Mouse (Mus musculus): ENCODE data around the gene Svep1. TPM values are rescaled to one million over a fixed set of nuclear protein-coding genes. Genes with fewer than 3 reads are reported as not detected.

Gene Svep1
- polyA plus RNA-seq, 1 experiment from 2014 or later: 10.9 TPM

DNA sequence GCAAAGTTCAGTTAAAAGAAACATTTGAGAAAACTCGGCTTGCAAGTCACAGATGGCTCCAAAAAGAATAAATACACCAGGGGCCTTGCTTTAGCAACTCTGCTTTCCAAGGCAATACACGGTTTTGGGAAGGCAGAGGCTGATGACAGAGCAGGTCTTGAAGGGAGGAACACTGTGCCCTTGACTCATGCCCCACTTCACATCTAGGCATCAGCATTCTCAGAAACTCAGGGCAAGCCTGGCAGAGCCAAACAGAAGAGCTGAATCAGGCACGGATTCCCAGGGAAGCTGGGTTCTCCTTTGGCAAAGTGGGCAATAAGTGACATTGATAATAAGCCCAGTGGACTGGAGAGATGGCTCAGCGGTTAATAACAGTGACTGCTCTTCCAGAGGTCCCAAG, 5.8 kb downstream of the Svep1 start:
- WGBS: 59% methylated on average over 4 of the region's 4 CpGs
- no peak for ATAC-seq (ENCODE audit: insufficient number of reproducible peaks, low FRiP score, low TSS enrichment, low read depth)

GRCm38 (mm10) chr4:58197230-58197629, 9.4 kb downstream of the Svep1 start:
- Histone ChIP-seq H3K4me3 (replicated peaks) (no peak overlapping the region), H3K27me3 (no peaks in the 10 kb centered on the region), H3K27ac (replicated peaks) (0 out of 2 replicates have a peak overlapping the region, but pooled peaks have one; percentile 19), H3K9ac (no peak overlapping the region), H3K9me3 (replicated peaks) (no peaks in the 10 kb centered on the region), H3K36me3 (peaks cover 8% of the 10 kb centered on the region; the same call in 1 of the 2 replicates), H3K4me2 (replicated peaks) (no peak overlapping the region), H3K4me1 (peaks cover 17% of the 10 kb centered on the region)
- no peak for ATAC-seq (ENCODE audit: insufficient number of reproducible peaks, low FRiP score, low TSS enrichment, low read depth)
- WGBS: 61% methylated on average over 4 of the region's 4 CpGs

More for the DNA sequence above, 5.8 kb downstream of the Svep1 start:
- Histone ChIP-seq H3K36me3 (peaks cover 2% of the 10 kb centered on the region; the same call in 1 of the 2 replicates), H3K4me1 (peaks cover 27% of the 10 kb centered on the region), H3K27ac (replicated peaks) (no peak overlapping the region), H3K4me2 (replicated peaks) (no peak overlapping the region), H3K9me3 (replicated peaks) (no peaks in the 10 kb centered on the region), H3K9ac (no peak overlapping the region), H3K27me3 (peaks cover under 1% of the 10 kb centered on the region; the same call in 1 of the 2 replicates), H3K4me3 (replicated peaks) (no peak overlapping the region)

DNA sequence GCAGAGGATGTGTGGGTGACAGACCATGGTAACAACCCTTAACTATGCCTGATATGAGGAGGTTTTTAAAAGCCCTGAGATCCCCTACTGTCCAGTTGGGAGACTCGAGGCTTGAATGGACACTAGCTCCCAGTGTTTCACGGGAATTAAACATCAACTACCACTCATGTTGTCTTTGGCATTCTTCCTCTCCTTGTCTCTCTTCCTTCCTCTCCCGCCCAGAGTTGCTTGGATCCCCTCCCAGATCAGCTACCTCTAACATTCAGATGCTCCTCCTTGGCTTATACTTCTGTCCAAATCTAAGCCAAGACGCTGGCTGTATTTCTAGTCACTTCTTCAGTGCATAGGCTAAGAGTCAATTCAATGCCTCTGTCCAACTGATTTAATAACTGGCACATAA, 9.9 kb downstream of the Svep1 start:
- Histone ChIP-seq H3K9me3 (replicated peaks) (no peaks in the 10 kb centered on the region), H3K4me2 (replicated peaks) (no peak overlapping the region), H3K4me1 (peaks cover 17% of the 10 kb centered on the region), H3K36me3 (peaks cover 8% of the 10 kb centered on the region; the same call in 1 of the 2 replicates), H3K4me3 (replicated peaks) (no peak overlapping the region), H3K9ac (no peak overlapping the region), H3K27ac (replicated peaks) (no peak overlapping the region), H3K27me3 (no peaks in the 10 kb centered on the region)
- ATAC-seq (ENCODE audit: insufficient number of reproducible peaks, low FRiP score, low TSS enrichment, low read depth): no peak
- WGBS: 62% methylated on average over 4 of the region's 4 CpGs

DNA sequence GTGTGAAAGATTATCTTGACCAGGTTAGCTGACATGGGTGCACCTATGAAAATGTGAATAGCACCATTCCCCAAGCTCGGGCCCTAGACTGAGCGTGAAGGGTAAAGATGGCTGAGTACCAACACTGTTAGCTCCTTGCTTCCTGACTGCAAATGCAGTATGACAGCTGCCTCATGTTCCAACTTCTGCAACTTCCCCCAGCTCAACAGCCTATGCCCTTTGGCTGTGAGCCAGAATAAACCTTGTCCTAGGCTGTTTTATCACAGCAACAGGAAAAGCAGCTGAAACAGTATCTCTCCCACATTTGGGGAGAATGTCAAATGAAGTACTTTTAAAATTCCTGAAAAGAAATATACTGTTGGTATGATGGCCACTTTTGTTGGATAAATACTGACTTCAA, 10.7 kb downstream of the Svep1 start:
- 93% methylated on average over 2 of the region's 2 CpGs for WGBS
- Histone ChIP-seq H3K36me3 (peaks cover 8% of the 10 kb centered on the region; the same call in 1 of the 2 replicates), H3K9me3 (replicated peaks) (no peaks in the 10 kb centered on the region), H3K27ac (replicated peaks) (no peak overlapping the region), H3K4me1 (peaks cover 17% of the 10 kb centered on the region), H3K9ac (no peak overlapping the region), H3K4me3 (replicated peaks) (no peak overlapping the region), H3K27me3 (no peaks in the 10 kb centered on the region), H3K4me2 (replicated peaks) (no peak overlapping the region)
- no peak for ATAC-seq (ENCODE audit: insufficient number of reproducible peaks, low FRiP score, low TSS enrichment, low read depth)

DNA sequence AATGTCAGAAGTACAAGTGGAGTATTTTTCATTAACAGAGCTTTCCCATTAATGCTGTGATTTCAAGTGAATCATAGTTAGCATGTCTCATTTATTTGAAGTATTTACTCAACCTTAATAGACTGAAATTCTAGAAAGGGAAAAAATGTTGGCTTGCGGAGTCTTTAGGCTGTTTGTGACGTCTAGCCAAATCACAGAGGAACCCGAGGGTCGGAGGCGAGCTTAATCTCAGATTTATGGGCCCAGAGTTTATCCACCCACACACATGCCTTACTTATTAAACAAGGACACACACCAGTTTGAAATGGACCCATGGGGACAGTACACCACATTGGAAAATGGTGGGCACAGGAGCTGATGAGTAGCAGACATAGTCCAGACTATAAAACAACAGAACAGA, 17.4 kb downstream of the Svep1 start:
- Histone ChIP-seq H3K9ac (no peak overlapping the region), H3K27ac (replicated peaks) (no peak overlapping the region), H3K4me1 (0 out of 2 replicates have a peak, but pooled peaks cover 4% of the 10 kb centered on the region), H3K27me3 (no peaks in the 10 kb centered on the region), H3K36me3 (no peaks in the 10 kb centered on the region), H3K4me2 (replicated peaks) (no peak overlapping the region), H3K9me3 (replicated peaks) (no peaks in the 10 kb centered on the region), H3K4me3 (replicated peaks) (no peak overlapping the region)
- ATAC-seq (ENCODE audit: insufficient number of reproducible peaks, low FRiP score, low TSS enrichment, low read depth): no peak
- 53% methylated on average over 5 of the region's 5 CpGs for WGBS

GRCm38 (mm10) chr4:58185401-58185800, 21.3 kb downstream of the Svep1 start:
- H3K4me2 ChIP-seq (replicated peaks): no peak overlapping the region
- ATAC-seq (ENCODE audit: insufficient number of reproducible peaks, low FRiP score, low TSS enrichment, low read depth): no peak
- peak overlapping the region; percentile 31; the same call in 1 of the 2 replicates for H3K27ac ChIP-seq (replicated peaks)
- H3K4me3 ChIP-seq (replicated peaks): no peak overlapping the region
- no peak overlapping the region for H3K9ac ChIP-seq
- no peaks in the 10 kb centered on the region for H3K27me3 ChIP-seq
- WGBS: 62% methylated on average over 3 of the region's 3 CpGs
- H3K36me3 ChIP-seq: no peaks in the 10 kb centered on the region
- no peaks in the 10 kb centered on the region for H3K9me3 ChIP-seq (replicated peaks)
- H3K4me1 ChIP-seq: 0 out of 2 replicates have a peak, but pooled peaks cover 6% of the 10 kb centered on the region

DNA sequence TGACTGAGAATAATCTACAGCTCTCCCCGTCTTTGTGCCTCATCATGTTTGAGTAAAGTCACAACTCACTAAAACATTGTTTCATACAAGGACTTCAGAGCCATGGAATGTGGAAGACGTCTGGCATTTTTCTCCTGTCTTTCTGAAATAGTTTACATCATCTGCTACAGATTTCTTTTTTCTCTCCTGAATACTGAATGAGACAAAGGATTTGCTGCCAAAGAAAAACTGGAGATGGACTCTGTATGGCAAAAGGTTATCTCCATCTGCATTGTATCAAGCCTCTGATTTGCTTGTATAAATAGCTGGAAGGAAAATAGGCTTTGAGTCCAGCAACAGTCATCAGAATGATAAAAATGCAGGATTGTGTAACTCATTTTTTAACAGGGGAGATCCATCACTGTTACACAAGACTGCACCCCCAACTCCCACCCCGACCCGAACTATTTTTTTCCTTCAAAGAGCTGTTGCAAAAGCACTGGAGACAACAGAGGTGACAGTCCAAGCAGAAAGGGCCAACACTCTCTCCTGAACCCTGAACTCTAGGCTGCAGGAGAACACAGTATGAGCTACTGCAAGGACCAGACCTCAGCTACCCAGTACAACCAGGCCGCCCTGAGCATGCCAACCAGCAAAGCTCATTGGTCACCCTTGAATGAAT, 21.8 kb downstream of the Svep1 start:
- ATAC-seq (ENCODE audit: insufficient number of reproducible peaks, low FRiP score, low TSS enrichment, low read depth): no peak
- Histone ChIP-seq H3K27me3 (no peaks in the 10 kb centered on the region), H3K27ac (replicated peaks) (peak overlapping the region; percentile 31; the same call in 1 of the 2 replicates), H3K9ac (no peak overlapping the region), H3K4me3 (replicated peaks) (no peak overlapping the region), H3K9me3 (replicated peaks) (no peaks in the 10 kb centered on the region), H3K4me2 (replicated peaks) (no peak overlapping the region), H3K4me1 (0 out of 2 replicates have a peak, but pooled peaks cover 6% of the 10 kb centered on the region), H3K36me3 (no peaks in the 10 kb centered on the region)
- 47% methylated on average over 5 of the region's 5 CpGs for WGBS

GRCm38 (mm10) chr4:58183897-58184296, 22.8 kb downstream of the Svep1 start:
- WGBS: 80% methylated on average over 4 of the region's 4 CpGs
- H3K9me3 ChIP-seq (replicated peaks): no peaks in the 10 kb centered on the region
- H3K4me1 ChIP-seq: 0 out of 2 replicates have a peak, but pooled peaks cover 6% of the 10 kb centered on the region
- H3K4me2 ChIP-seq (replicated peaks): no peak overlapping the region
- ATAC-seq (ENCODE audit: insufficient number of reproducible peaks, low FRiP score, low TSS enrichment, low read depth): no peak
- no peak overlapping the region for H3K9ac ChIP-seq
- no peaks in the 10 kb centered on the region for H3K36me3 ChIP-seq
- no peaks in the 10 kb centered on the region for H3K27me3 ChIP-seq
- H3K27ac ChIP-seq (replicated peaks): no peak overlapping the region
- no peak overlapping the region for H3K4me3 ChIP-seq (replicated peaks)

GRCm38 (mm10) chr4:58178489-58178888, 28.2 kb downstream of the Svep1 start:
- peaks cover 7% of the 10 kb centered on the region; the same call in 1 of the 2 replicates for H3K36me3 ChIP-seq

DNA sequence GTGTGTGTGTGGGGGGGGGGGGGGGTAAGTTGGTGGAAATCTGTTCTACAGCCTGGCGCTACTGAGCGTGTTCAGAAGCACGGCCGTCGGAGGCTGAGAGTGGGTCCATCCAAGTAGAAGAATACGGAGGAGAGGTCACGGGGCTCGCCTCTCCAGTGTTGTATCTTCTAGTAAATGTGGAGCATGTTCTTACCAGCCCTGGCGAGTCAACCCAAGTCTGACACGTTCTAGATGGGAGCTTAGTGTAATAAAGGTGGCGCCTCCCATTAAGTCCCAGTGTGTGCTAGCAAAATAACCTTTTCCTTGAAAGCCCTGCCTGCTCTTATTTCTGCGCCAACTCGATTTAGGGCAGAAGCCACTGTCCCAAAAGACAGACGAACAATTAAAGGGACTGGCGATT, 29.4 kb downstream of the Svep1 start:
- H3K27ac ChIP-seq (replicated peaks): no peak overlapping the region
- WGBS: 78% methylated on average over 15 of the region's 15 CpGs

More at GRCm38 (mm10) chr4:58178489-58178888, 28.2 kb downstream of the Svep1 start:
- Histone ChIP-seq H3K4me3 (replicated peaks) (no peak overlapping the region), H3K9me3 (replicated peaks) (no peaks in the 10 kb centered on the region), H3K9ac (no peak overlapping the region), H3K4me2 (replicated peaks) (no peak overlapping the region), H3K27me3 (no peaks in the 10 kb centered on the region), H3K4me1 (no peaks in the 10 kb centered on the region), H3K27ac (replicated peaks) (no peak overlapping the region)
- WGBS: 70% methylated on average over 6 of the region's 6 CpGs
- ATAC-seq (ENCODE audit: insufficient number of reproducible peaks, low FRiP score, low TSS enrichment, low read depth): no peak

DNA sequence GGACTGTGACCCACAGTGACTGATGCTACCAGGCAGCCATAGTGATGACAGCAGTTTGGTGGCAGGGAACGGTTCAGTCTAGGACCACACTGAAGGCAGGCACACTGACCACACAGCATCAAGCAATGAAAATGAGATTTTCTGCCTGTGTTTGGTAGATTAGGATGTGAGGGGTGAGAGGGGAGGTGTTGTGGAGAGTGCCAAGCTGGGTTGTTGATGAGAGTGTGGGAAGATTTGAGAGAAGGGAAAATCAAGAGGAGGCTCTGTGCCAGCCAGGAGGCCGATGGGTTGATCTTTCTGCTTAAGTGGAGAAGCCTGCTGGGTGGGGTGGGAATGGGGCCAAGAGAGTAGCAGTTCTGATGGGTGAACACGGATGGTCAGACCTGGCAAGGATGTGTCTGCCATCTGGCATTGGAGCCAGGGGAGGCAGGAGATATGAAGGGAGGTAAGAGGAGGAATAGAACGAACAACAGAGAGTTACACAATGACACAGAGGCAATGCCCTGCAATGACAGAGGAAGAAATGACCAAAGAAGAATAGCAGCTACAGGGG, 32.1 kb downstream of the Svep1 start:
- Histone ChIP-seq H3K9me3 (replicated peaks) (no peaks in the 10 kb centered on the region), H3K36me3 (peaks cover 7% of the 10 kb centered on the region; the same call in 1 of the 2 replicates), H3K4me1 (0 out of 2 replicates have a peak, but pooled peaks cover 3% of the 10 kb centered on the region), H3K27ac (replicated peaks) (no peak overlapping the region), H3K9ac (no peak overlapping the region), H3K27me3 (no peaks in the 10 kb centered on the region), H3K4me2 (replicated peaks) (no peak overlapping the region), H3K4me3 (replicated peaks) (no peak overlapping the region)
- no peak for ATAC-seq (ENCODE audit: insufficient number of reproducible peaks, low FRiP score, low TSS enrichment, low read depth)
- WGBS: 67% methylated on average over 4 of the region's 4 CpGs

More for the DNA sequence above, 29.4 kb downstream of the Svep1 start:
- Histone ChIP-seq H3K9me3 (replicated peaks) (no peaks in the 10 kb centered on the region), H3K9ac (no peak overlapping the region), H3K4me1 (no peaks in the 10 kb centered on the region), H3K27me3 (no peaks in the 10 kb centered on the region), H3K36me3 (peaks cover 7% of the 10 kb centered on the region; the same call in 1 of the 2 replicates), H3K4me2 (replicated peaks) (no peak overlapping the region), H3K4me3 (replicated peaks) (no peak overlapping the region)
- no peak for ATAC-seq (ENCODE audit: insufficient number of reproducible peaks, low FRiP score, low TSS enrichment, low read depth)
